Mouse (Mus musculus) layer of hippocampus, adult 9-11 months (tissue): ENCODE measurements at regions not wholly inside any gene's neighbourhood (a gene's known extent, or its start where the extent isn't known, plus 50 kb on each side); places are given as distances from the start of the nearest gene placed in this dataset.

Source experiments
- DNase-seq: peaks from one replicate; pipeline ENCODE4 v3.0.0; 2022

GRCm38 (mm10) chr8:56476158-56476557 is 74.7 kb downstream of the Cep44 start:
- DNase-seq, result no peak

- DNase-seq, result peak; percentile 57
Measured at GRCm38 (mm10) chr8:56475138-56475537, 75.7 kb downstream of the Cep44 start.

GRCm38 (mm10) chr8:56474335-56474734 is 76.5 kb downstream of the Cep44 start:
- no peak for DNase-seq

- no peak for DNase-seq
Measured at GRCm38 (mm10) chr8:56465091-56465490, 85.8 kb downstream of the Cep44 start.

GRCm38 (mm10) chr8:56450982-56451381 is 99.9 kb downstream of the Cep44 start:
- no peak for DNase-seq

- DNase-seq, result no peak
Measured at GRCm38 (mm10) chr8:56443676-56444075, 107.2 kb downstream of the Cep44 start.

- no peak for DNase-seq
Measured at GRCm38 (mm10) chr8:56439417-56439816, 111.4 kb downstream of the Cep44 start.

GRCm38 (mm10) chr8:56434826-56435225 is 116.0 kb downstream of the Cep44 start:
- DNase-seq, result no peak

- DNase-seq, result no peak
Measured at GRCm38 (mm10) chr8:56412026-56412425, 117.6 kb downstream of the Hpgd start.

GRCm38 (mm10) chr8:56410412-56410811 is 116.0 kb downstream of the Hpgd start:
- DNase-seq, result no peak

GRCm38 (mm10) chr8:56407267-56407666 is 112.9 kb downstream of the Hpgd start:
- DNase-seq, result no peak

- no peak for DNase-seq
Measured at GRCm38 (mm10) chr8:56406317-56406716, 111.9 kb downstream of the Hpgd start.

- no peak for DNase-seq
Measured at GRCm38 (mm10) chr8:56397611-56398010, 103.2 kb downstream of the Hpgd start.

GRCm38 (mm10) chr8:56396352-56396751 is 102.0 kb downstream of the Hpgd start:
- DNase-seq, result no peak

- no peak for DNase-seq
Measured at GRCm38 (mm10) chr8:56392626-56393025, 98.2 kb downstream of the Hpgd start.

GRCm38 (mm10) chr8:56392158-56392557 is 97.8 kb downstream of the Hpgd start:
- DNase-seq, result no peak
